Mouse (Mus musculus): Measurements from ENCODE around the gene Srpk3.

- TF ChIP-seq CTCF (IDR thresholded peaks at IDR 0.05; ENCODE audit: low read depth), result no peak; the same call in 1 of the 2 replicates
- no peak for TF ChIP-seq EP300 (optimal IDR thresholded peaks at IDR 0.05)
Measured at GRCm38 (mm10) chrX:73748977-73749376, 25.2 kb upstream of the Srpk3 start.

All from stomach, postnatal 0 days (tissue).